ENCODE assay signal across 23 mouse cellular contexts in genomic region chr13:85274572-85274971, GRCm38 (mm10). TPM values are rescaled to one million over a fixed set of nuclear protein-coding genes. Genes with fewer than 3 reads are reported as not detected.
DNase-seq lines count a peak whose midpoint lies in the region; ATAC-seq and TF ChIP-seq lines count a peak whose summit lies in the region.
"Had no signal": no experiment of that assay in that cellular context is flagged by ENCODE, and none has a peak within 500 bp of the region (broad histone marks: within the 10 kb centered on the region; RNA-seq: fewer than 3 reads in every experiment).

No protein-coding gene starts in this region.

- no peaks in the 10 kb centered on the region for H3K27me3 ChIP-seq in hindbrain, embryonic 13.5 days
- H3K27me3 ChIP-seq in hindbrain, postnatal 0 days (ENCODE audit: insufficient read depth, low read length): no peaks in the 10 kb centered on the region
- H3K27me3 ChIP-seq in liver, embryonic 11.5 days (replicated peaks; ENCODE audit: control insufficient read depth, insufficient read depth, low read length): no peaks in the 10 kb centered on the region
- no peaks in the 10 kb centered on the region for H3K27me3 ChIP-seq in limb, embryonic 10.5 days (ENCODE audit: low read depth, poor library complexity, severe bottlenecking)
- H3K27me3 ChIP-seq: embryonic facial prominence, embryonic 15.5 days; heart, embryonic 12.5 days; hindbrain, embryonic 15.5 days; intestine, embryonic 15.5 days; limb, embryonic 13.5 days; megakaryocyte, embryonic 14.5 days; stomach, embryonic 15.5 days had no signal

- no peaks in the 10 kb centered on the region for H3K36me3 ChIP-seq in hindbrain, embryonic 13.5 days
- H3K36me3 ChIP-seq in hindbrain, postnatal 0 days (ENCODE audit: insufficient read depth, low read length): no peaks in the 10 kb centered on the region
- H3K36me3 ChIP-seq in liver, embryonic 11.5 days (ENCODE audit: control insufficient read depth, insufficient read depth, low read length): no peaks in the 10 kb centered on the region; the same call in 1 of the 2 replicates
- H3K36me3 ChIP-seq in limb, embryonic 10.5 days: no peaks in the 10 kb centered on the region
- H3K36me3 ChIP-seq: embryonic facial prominence, embryonic 15.5 days; heart, embryonic 12.5 days; hindbrain, embryonic 15.5 days; intestine, embryonic 15.5 days; limb, embryonic 13.5 days; stomach, embryonic 15.5 days had no signal

- no peak for TF ChIP-seq CTCF in hindbrain, postnatal 0 days (IDR thresholded peaks at IDR 0.05; ENCODE audit: low read depth)

- H3K4me3 ChIP-seq in hindbrain, embryonic 13.5 days: no peak overlapping the region
- H3K4me3 ChIP-seq in hindbrain, postnatal 0 days (ENCODE audit: low read length): no peak overlapping the region
- no peak overlapping the region for H3K4me3 ChIP-seq in liver, embryonic 11.5 days (ENCODE audit: low read depth, low read length)
- H3K4me3 ChIP-seq in limb, embryonic 10.5 days: no peak overlapping the region
- H3K4me3 ChIP-seq: embryonic facial prominence, embryonic 15.5 days; heart, embryonic 12.5 days; hindbrain, embryonic 15.5 days; intestine, embryonic 15.5 days; layer of hippocampus, adult 2 months; limb, embryonic 13.5 days; megakaryocyte, embryonic 14.5 days; myocyte; stomach, embryonic 15.5 days had no signal

- DNase-seq in cerebellum, postnatal 10 days: no peak
- DNase-seq in hindbrain, postnatal 0 days (ENCODE audit: low spot score): no peak
- DNase-seq in liver, embryonic 11.5 days (ENCODE audit: low spot score): no peak
- DNase-seq in limb, embryonic 10.5 days (ENCODE audit: low spot score): no peak
- DNase-seq: adrenal gland, postnatal 10 days; cerebellum, adult 8-10 months; kidney, adult 9 months; kidney, postnatal 25 days; lung, embryonic 14.5 days; midbrain, embryonic 14.5 days; thymus, postnatal 36 days had no signal

- peak; percentile 12; the same call in 1 of the 2 replicates for ATAC-seq in cerebellum, adult (ENCODE audit: insufficient number of reproducible peaks, low FRiP score, low TSS enrichment)
- peak; percentile 28; the same call in 1 of the 2 replicates for ATAC-seq in hindbrain, embryonic 13.5 days (ENCODE audit: low FRiP score)
- ATAC-seq in hindbrain, postnatal 0 days: no peak
- ATAC-seq in liver, embryonic 11.5 days (replicated peaks; ENCODE audit: low FRiP score): peak; percentile 66; the same call in 1 of the 2 replicates
- ATAC-seq in monocyte, adult 5-6 weeks (replicated peaks; ENCODE audit: insufficient number of reproducible peaks, low FRiP score, low TSS enrichment, poor library complexity, severe bottlenecking): 0 out of 2 replicates have a peak, but pooled peaks have one; percentile 17
- ATAC-seq: intestine, embryonic 15.5 days had no signal

- no peaks in the 10 kb centered on the region for H3K9me3 ChIP-seq in hindbrain, embryonic 13.5 days
- H3K9me3 ChIP-seq in hindbrain, postnatal 0 days (ENCODE audit: low read length): no peaks in the 10 kb centered on the region
- no peaks in the 10 kb centered on the region for H3K9me3 ChIP-seq in liver, embryonic 11.5 days (ENCODE audit: control insufficient read depth, low read length)
- no peaks in the 10 kb centered on the region for H3K9me3 ChIP-seq in limb, embryonic 10.5 days (replicated peaks)
- H3K9me3 ChIP-seq: embryonic facial prominence, embryonic 15.5 days; heart, embryonic 12.5 days; hindbrain, embryonic 15.5 days; intestine, embryonic 15.5 days; limb, embryonic 13.5 days; megakaryocyte, embryonic 14.5 days; stomach, embryonic 15.5 days had no signal

- H3K4me1 ChIP-seq in hindbrain, embryonic 13.5 days (replicated peaks): peaks cover 11% of the 10 kb centered on the region
- H3K4me1 ChIP-seq in hindbrain, postnatal 0 days (ENCODE audit: insufficient read depth, low read length): no peaks in the 10 kb centered on the region
- 0 out of 2 replicates have a peak, but pooled peaks cover 5% of the 10 kb centered on the region for H3K4me1 ChIP-seq in liver, embryonic 11.5 days (replicated peaks; ENCODE audit: control insufficient read depth, insufficient read depth, low read length)
- H3K4me1 ChIP-seq in limb, embryonic 10.5 days: no peaks in the 10 kb centered on the region
- H3K4me1 ChIP-seq: embryonic facial prominence, embryonic 15.5 days; intestine, embryonic 15.5 days; limb, embryonic 13.5 days; stomach, embryonic 15.5 days had no signal

- H3K9ac ChIP-seq in hindbrain, embryonic 13.5 days: no peak overlapping the region
- no peak overlapping the region for H3K9ac ChIP-seq in hindbrain, postnatal 0 days (replicated peaks; ENCODE audit: low read length)
- H3K9ac ChIP-seq in liver, embryonic 11.5 days (ENCODE audit: low read depth, low read length): no peak overlapping the region
- H3K9ac ChIP-seq: embryonic facial prominence, embryonic 15.5 days; heart, embryonic 12.5 days; hindbrain, embryonic 15.5 days; intestine, embryonic 15.5 days; limb, embryonic 13.5 days; lung, embryonic 14.5 days; stomach, embryonic 15.5 days had no signal

- 95% methylated on average over 1 of the region's 1 CpGs for WGBS in hindbrain, embryonic 13.5 days
- 86% methylated on average over 1 of the region's 1 CpGs for WGBS in hindbrain, postnatal 0 days
- WGBS in liver, embryonic 11.5 days: 85% methylated on average over 1 of the region's 1 CpGs
- WGBS in limb, embryonic 10.5 days: 95% methylated on average over 1 of the region's 1 CpGs

- H3K4me2 ChIP-seq in hindbrain, embryonic 13.5 days: no peak overlapping the region
- no peak overlapping the region for H3K4me2 ChIP-seq in hindbrain, postnatal 0 days (ENCODE audit: low read depth, low read length)
- no peak overlapping the region for H3K4me2 ChIP-seq in liver, embryonic 11.5 days
- H3K4me2 ChIP-seq: embryonic facial prominence, embryonic 15.5 days; heart, embryonic 12.5 days; hindbrain, embryonic 15.5 days; intestine, embryonic 15.5 days; limb, embryonic 13.5 days; lung, embryonic 14.5 days; stomach, embryonic 15.5 days had no signal

- no peak overlapping the region for H3K27ac ChIP-seq in hindbrain, embryonic 13.5 days
- H3K27ac ChIP-seq in hindbrain, postnatal 0 days: no peak overlapping the region
- no peak overlapping the region for H3K27ac ChIP-seq in liver, embryonic 11.5 days (ENCODE audit: low read depth, low read length)
- no peak overlapping the region for H3K27ac ChIP-seq in limb, embryonic 10.5 days
- H3K27ac ChIP-seq: embryonic facial prominence, embryonic 15.5 days; hindbrain, embryonic 15.5 days; intestine, embryonic 15.5 days; layer of hippocampus, adult 2 months; limb, embryonic 13.5 days; stomach, embryonic 15.5 days had no signal

RNA-seq across cellular contexts. Expression of gene Rasa1, which starts 14.4 kb away (rescaled TPM):
- polyA plus RNA-seq in hindbrain, embryonic 13.5 days (2015; fragmentation: Nextera tagmentation; extraction: Ambion mirVana): 64.2 and 65.8 TPM in 2 replicates
- total RNA-seq in hindbrain, postnatal 0 days (2014; rRNA removed): 76.4 and 81.6 TPM in 2 replicates
- 39.8 and 44.7 TPM in 2 replicates for polyA plus RNA-seq in hindbrain, postnatal 0 days (2015; fragmentation: Nextera tagmentation; extraction: Ambion mirVana)
- 26.6 and 30.8 TPM in 2 replicates for polyA plus RNA-seq in liver, embryonic 11.5 days (2014; fragmentation: Nextera tagmentation; extraction: Ambion mirVana)
- 152 to 291 TPM (median 189 TPM) in 3 replicates for total RNA-seq in monocyte, adult 5-6 weeks (2017)
- polyA plus RNA-seq in limb, embryonic 10.5 days (2016; fragmentation: Nextera tagmentation; extraction: Ambion mirVana): 38.8 and 48.7 TPM in 2 replicates
